Mouse (Mus musculus) ES-CJ7 (cell line): ENCODE measurements around the gene Card6.

ENCODE experiments used
- DNase-seq: peaks from one replicate; pipeline ENCODE4 v3.0.0; 2011; ENCODE audit warnings: low read depth, low spot score

Card6 gene

GRCm38 (mm10) chr15:5107686-5108654 is at the start of gene Card6:
Gene Card6, minus strand, starts transcription at chr15:5108539.
- DNase-seq, result no peak

GRCm38 (mm10) chr15:5157386-5157785 is 49.0 kb upstream of the Card6 start:
- peak; percentile 32 for DNase-seq

- no peak for DNase-seq
Observed at GRCm38 (mm10) chr15:5156355-5156754, 48.0 kb upstream of the Card6 start.

GRCm38 (mm10) chr15:5155093-5155492 is 46.8 kb upstream of the Card6 start:
- DNase-seq, result no peak

- no peak for DNase-seq
Observed at GRCm38 (mm10) chr15:5154621-5155020, 46.3 kb upstream of the Card6 start.

GRCm38 (mm10) chr15:5152171-5152570 is 43.8 kb upstream of the Card6 start:
- peak; percentile 63 for DNase-seq

- no peak for DNase-seq
Observed at GRCm38 (mm10) chr15:5149187-5149586, 40.8 kb upstream of the Card6 start.

- DNase-seq, result no peak
Observed at GRCm38 (mm10) chr15:5145196-5145945, 37.0 kb upstream of the Card6 start.

GRCm38 (mm10) chr15:5144021-5144778 is 35.9 kb upstream of the Card6 start:
- peak; percentile 63 for DNase-seq

GRCm38 (mm10) chr15:5143361-5144020 is 35.2 kb upstream of the Card6 start, which contains the start of gene Prkaa1:
Gene Prkaa1, plus strand, starts transcription at chr15:5143861.
- peak; percentile 61 for DNase-seq

GRCm38 (mm10) chr15:5142714-5143113 is 34.4 kb upstream of the Card6 start:
- no peak for DNase-seq

- no peak for DNase-seq
Observed at GRCm38 (mm10) chr15:5142047-5142446, 33.7 kb upstream of the Card6 start.

GRCm38 (mm10) chr15:5140357-5140756 is 32.0 kb upstream of the Card6 start:
- DNase-seq, result no peak

- DNase-seq, result no peak
Observed at GRCm38 (mm10) chr15:5139863-5140262, 31.5 kb upstream of the Card6 start.

- DNase-seq, result no peak
Observed at GRCm38 (mm10) chr15:5139366-5139765, 31.0 kb upstream of the Card6 start.

- DNase-seq, result no peak
Observed at GRCm38 (mm10) chr15:5138021-5138856, 29.9 kb upstream of the Card6 start.

- DNase-seq, result peak; percentile 93
Observed at GRCm38 (mm10) chr15:5134945-5135483, 26.7 kb upstream of the Card6 start.

GRCm38 (mm10) chr15:5134179-5134578 is 25.8 kb upstream of the Card6 start:
- no peak for DNase-seq

- no peak for DNase-seq
Observed at GRCm38 (mm10) chr15:5133301-5133700, 25.0 kb upstream of the Card6 start.
